In genomic region chr19:47438445-47438844, GRCm38 (mm10) we compare ENCODE assay signal across 9 mouse cellular contexts. TPM values are rescaled to one million over a fixed set of nuclear protein-coding genes. Genes with fewer than 3 reads are reported as not detected.
DNase-seq lines count a peak whose midpoint lies in the region; ATAC-seq and TF ChIP-seq lines count a peak whose summit lies in the region.
"Had no signal": no experiment of that assay in that cellular context is flagged by ENCODE, and none has a peak within 500 bp of the region (broad histone marks: within the 10 kb centered on the region; RNA-seq: fewer than 3 reads in every experiment).

No protein-coding gene starts in this region.

- peak; percentile 49 for ATAC-seq in kidney, embryonic 15.5 days (replicated peaks; ENCODE audit: low FRiP score)
- ATAC-seq in limb, embryonic 14.5 days (ENCODE audit: low FRiP score, low read depth), result peak; percentile 81

- no peak for DNase-seq in kidney, adult 11 months
- DNase-seq in adrenal gland, postnatal 36 days, result peak; percentile 38 to 69
- peak; percentile 88 to 93 for DNase-seq in heart, adult 9 months (ENCODE audit: low spot score in 2 of 2)
- peak; percentile 95 for DNase-seq in limb, embryonic 14.5 days (ENCODE audit: low spot score)
- DNase-seq in spleen, postnatal 10 days (ENCODE audit: low spot score in 2 of 2), result no peak
- no peak for DNase-seq in right cerebral cortex, postnatal 14 days
- DNase-seq in cerebellum, adult 18-20 months, result no peak

- H3K27me3 ChIP-seq in kidney, embryonic 15.5 days, result no peaks in the 10 kb centered on the region
- no peaks in the 10 kb centered on the region for H3K27me3 ChIP-seq in limb, embryonic 14.5 days (ENCODE audit: control insufficient read depth, insufficient read depth, low read length)

- no peaks in the 10 kb centered on the region for H3K36me3 ChIP-seq in kidney, embryonic 15.5 days
- H3K36me3 ChIP-seq in limb, embryonic 14.5 days (ENCODE audit: control insufficient read depth, insufficient read depth, low read length), result no peaks in the 10 kb centered on the region

- TF ChIP-seq POLR2A in limb, embryonic 14.5 days (IDR thresholded peaks at IDR 0.05; ENCODE audit: borderline replicate concordance, extremely low read depth, insufficient read depth, insufficient read length), result no peak

- H3K4me3 ChIP-seq in kidney, embryonic 15.5 days (replicated peaks), result no peak overlapping the region
- no peak overlapping the region for H3K4me3 ChIP-seq in limb, embryonic 14.5 days (replicated peaks; ENCODE audit: low read length)
- H3K4me3 ChIP-seq: megakaryocyte, embryonic 14.5 days had no signal

- 49% methylated on average over 5 of the region's 5 CpGs for WGBS in kidney, embryonic 15.5 days
- 34% methylated on average over 5 of the region's 5 CpGs for WGBS in limb, embryonic 14.5 days

- H3K4me2 ChIP-seq in kidney, embryonic 15.5 days, result no peak overlapping the region
- H3K4me2 ChIP-seq in limb, embryonic 14.5 days (replicated peaks; ENCODE audit: low read depth, low read length, severe bottlenecking), result no peak overlapping the region; the same call in 1 of the 2 replicates

- H3K27ac ChIP-seq in kidney, embryonic 15.5 days, result peak overlapping the region; percentile 29; the same call in 1 of the 2 replicates
- peak overlapping the region; percentile 63 for H3K27ac ChIP-seq in limb, embryonic 14.5 days (replicated peaks; ENCODE audit: low read depth, low read length)

- no peaks in the 10 kb centered on the region for H3K9me3 ChIP-seq in kidney, embryonic 15.5 days (replicated peaks)
- H3K9me3 ChIP-seq in limb, embryonic 14.5 days (ENCODE audit: control insufficient read depth, low read length), result no peaks in the 10 kb centered on the region
- H3K9me3 ChIP-seq: megakaryocyte, embryonic 14.5 days had no signal

- no peak overlapping the region for H3K9ac ChIP-seq in kidney, embryonic 15.5 days
- no peak overlapping the region for H3K9ac ChIP-seq in limb, embryonic 14.5 days (ENCODE audit: low read depth, low read length, severe bottlenecking)

- peaks cover 59% of the 10 kb centered on the region for H3K4me1 ChIP-seq in kidney, embryonic 15.5 days
- H3K4me1 ChIP-seq in limb, embryonic 14.5 days (ENCODE audit: control insufficient read depth, insufficient read depth, low read length), result peaks cover 45% of the 10 kb centered on the region

RNA-seq across cellular contexts. Expression of gene Sh3pxd2a, which starts 25.8 kb away (rescaled TPM):
- 5.5 and 6.4 TPM in 2 replicates for polyA plus RNA-seq in kidney, embryonic 15.5 days (2015; fragmentation: Nextera tagmentation; extraction: Ambion mirVana)
- total RNA-seq in adrenal gland, postnatal 36 days (2021), result 10 to 100 TPM; 46.5 to 65.9 TPM
- 61.7 and 66.8 TPM in 2 replicates for polyA plus RNA-seq in limb, embryonic 14.5 days (2012; rRNA removed)
- 17.1 and 19.8 TPM in 2 replicates for polyA plus RNA-seq in limb, embryonic 14.5 days (2014; fragmentation: Nextera tagmentation; extraction: Ambion mirVana)

Comparison
In these comparisons a context has a peak if more than half of its experiments do, and no peak if none do; other contexts are left out.
1. DNase-seq: peak in adrenal gland, postnatal 36 days (2 of 2), heart, adult 9 months (2 of 2) and limb, embryonic 14.5 days (single experiment); none in kidney, adult 11 months (single experiment), spleen, postnatal 10 days (0 of 2), right cerebral cortex, postnatal 14 days (single experiment) and cerebellum, adult 18-20 months (0 of 2).